Mouse (Mus musculus): ENCODE measurements at regions not wholly inside any gene's neighbourhood (a gene's known extent, or its start where the extent isn't known, plus 50 kb on each side); places are given as distances from the start of the nearest gene placed in this dataset.
"Not testable (repeated sequence)": the region's sequence is repeated elsewhere in the genome, so short reads cannot be mapped to it uniquely, and the experiment has no call there.

DNA sequence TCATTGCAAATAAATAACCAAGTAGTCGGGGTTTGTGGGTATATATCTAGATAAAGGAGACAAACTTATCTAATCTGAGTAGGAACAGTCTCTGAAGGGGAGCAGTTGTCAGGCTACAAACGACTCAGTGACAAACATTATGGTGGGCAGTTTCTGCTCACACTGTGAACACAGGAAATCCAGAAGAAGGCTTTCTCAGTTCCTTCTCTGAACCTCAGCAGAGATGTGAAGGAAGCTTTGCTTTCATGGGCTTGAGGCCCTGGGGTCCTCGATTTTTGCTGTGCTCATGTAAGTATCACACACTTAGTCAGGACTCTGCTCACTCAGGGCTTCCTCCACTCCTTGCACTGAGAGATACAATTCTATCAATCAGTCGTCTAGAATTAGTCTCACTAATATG is 994.7 kb upstream of the Foxg1 start:
- in situ Hi-C loops (cut with MboI, MseI), result no loop called here

GRCm38 (mm10) chr12:48388192-48388812 is 994.2 kb upstream of the Foxg1 start:
- in situ Hi-C loops (cut with MboI, MseI), result no loop called here

DNA sequence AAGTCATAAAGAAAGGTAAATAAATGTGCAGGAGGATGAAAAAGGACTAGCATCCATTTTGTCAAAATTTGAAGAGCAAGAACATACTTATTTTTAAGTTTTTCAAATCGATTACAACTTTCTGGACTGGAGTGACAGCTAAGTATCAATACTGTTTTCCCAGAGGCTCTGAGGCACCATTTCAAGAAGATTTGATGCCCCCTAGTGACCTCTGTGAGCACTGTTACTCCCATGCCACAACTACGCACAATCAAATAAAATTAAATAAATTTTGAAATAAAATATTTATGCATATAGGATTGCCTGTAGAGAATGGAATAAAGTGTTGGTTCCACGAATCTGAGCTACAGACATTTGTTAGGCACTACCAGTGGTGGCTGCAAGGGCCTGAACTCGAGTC is 991.5 kb upstream of the Foxg1 start:
- in situ Hi-C loops (cut with MboI, MseI), result no loop called here

- in situ Hi-C loops (cut with MboI, MseI), result no loop called here
Observed at GRCm38 (mm10) chr12:48439333-48440046, 943.0 kb upstream of the Foxg1 start.

DNA sequence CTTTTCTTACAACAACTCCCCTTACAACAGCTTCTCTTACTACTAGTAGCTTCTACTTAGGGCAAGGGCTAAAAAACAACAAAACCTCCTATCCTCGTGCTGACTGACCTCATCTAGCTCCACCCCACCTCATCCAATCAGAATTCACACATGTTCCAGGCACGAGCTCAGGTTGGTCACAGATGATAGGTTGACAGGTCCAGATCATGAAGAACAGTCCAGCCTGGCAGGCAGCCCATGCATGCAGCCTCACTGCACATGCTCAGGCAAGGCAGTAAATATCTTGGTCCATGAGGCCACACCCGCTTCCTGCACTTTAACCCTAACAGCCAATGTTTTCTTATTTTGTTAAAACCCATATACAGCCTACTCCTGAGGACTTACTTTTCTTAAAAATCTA is 933.7 kb upstream of the Foxg1 start:
- in situ Hi-C loops (cut with MboI, MseI), result not testable (repeated sequence)

- in situ Hi-C loops (cut with MboI, MseI), result no loop called here
Observed at GRCm38 (mm10) chr12:48462392-48462791, 920.1 kb upstream of the Foxg1 start.

GRCm38 (mm10) chr12:48500735-48501134 is 881.7 kb upstream of the Foxg1 start:
- in situ Hi-C loops (cut with MboI, MseI), result no loop called here

GRCm38 (mm10) chr12:48511594-48511993 is 870.9 kb upstream of the Foxg1 start:
- in situ Hi-C loops (cut with MboI, MseI), result no loop called here

DNA sequence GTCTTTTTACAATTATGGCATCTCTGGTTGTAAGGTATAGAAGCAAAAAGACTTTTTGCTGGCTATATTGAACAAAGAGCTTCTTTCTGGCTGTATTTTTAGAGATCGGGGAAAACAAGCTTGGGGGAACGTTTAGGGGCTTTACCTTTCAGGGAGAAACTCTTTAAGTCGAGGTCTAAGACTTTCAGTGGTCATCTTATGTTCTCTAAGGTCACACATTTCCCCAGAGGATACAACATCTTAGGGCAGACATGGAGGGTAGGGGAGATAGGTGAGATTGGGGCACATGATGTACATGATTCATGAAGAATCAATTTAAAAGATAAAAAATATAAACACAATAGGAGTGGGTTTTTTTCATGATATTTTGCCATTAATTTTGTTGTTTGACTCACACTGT is 870.2 kb upstream of the Foxg1 start:
- in situ Hi-C loops (cut with MboI, MseI), result no loop called here

DNA sequence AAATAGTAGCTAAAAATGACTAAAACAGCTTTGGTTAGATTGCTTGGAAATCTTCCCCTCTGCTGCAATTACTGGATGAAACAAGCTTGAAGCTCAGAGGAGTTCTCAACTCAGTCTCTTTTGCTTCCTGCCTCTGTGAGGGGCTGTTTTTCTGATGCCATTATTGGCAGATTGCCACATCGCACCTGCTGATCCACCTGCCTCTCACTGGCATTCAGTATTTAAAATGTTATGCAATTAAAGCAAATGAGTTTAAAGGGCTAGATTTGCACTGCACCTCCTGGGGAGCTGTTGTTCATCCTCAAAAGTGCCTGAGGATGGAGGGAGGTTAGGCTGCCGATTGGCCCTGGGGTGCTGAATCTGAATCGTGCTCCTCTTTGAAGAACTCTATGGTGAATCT is 860.5 kb upstream of the Foxg1 start:
- in situ Hi-C loops (cut with MboI, MseI), result no loop called here

- in situ Hi-C loops (cut with MboI, MseI), result not testable (repeated sequence)
Observed at GRCm38 (mm10) chr12:48559690-48560089, 822.8 kb upstream of the Foxg1 start.

- in situ Hi-C loops (cut with MboI, MseI), result no loop called here
Observed at GRCm38 (mm10) chr12:48604401-48605197, 777.9 kb upstream of the Foxg1 start.

DNA sequence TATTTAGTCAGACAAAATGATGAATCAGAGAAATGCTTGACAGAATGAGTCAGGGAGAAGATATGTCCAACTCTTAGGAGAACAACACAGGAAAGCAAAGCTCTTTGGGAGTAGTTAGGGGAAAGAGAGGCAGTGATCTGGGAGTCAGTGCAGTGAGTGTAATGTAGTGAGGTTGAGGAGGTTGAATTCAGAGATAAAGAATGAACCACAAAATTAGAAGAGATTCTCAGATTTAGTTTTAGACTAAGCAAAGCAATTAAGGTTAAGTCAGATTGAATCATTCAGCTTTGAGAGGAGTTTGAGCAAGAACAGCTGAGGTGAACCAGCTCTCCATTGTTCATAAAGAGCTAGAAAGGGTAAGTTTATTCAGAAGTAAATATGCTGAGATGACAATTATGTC is 777.0 kb upstream of the Foxg1 start:
- in situ Hi-C loops (cut with MboI, MseI), result no loop called here

DNA sequence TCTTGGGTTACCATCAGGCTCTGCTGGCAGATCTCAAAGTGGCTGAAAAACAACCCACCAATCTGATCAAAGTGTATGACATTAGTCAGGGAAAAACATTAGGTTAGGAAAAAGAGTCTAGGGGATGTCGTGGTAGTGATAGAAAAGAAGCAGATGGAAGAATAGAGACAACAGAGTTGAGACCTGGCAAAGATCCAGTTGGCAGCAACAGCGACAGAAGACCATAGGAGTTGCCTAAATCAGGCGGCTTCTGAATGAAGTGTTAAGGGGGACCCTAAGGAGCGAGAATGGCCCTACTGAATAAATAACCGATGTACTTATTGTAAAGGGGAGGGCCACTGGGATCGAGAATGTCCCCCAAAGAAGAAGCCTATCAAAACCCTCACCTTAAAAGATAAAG is 773.1 kb upstream of the Foxg1 start:
- in situ Hi-C loops (cut with MboI, MseI), result no loop called here

GRCm38 (mm10) chr12:48612066-48612465 is 770.4 kb upstream of the Foxg1 start:
- in situ Hi-C loops (cut with MboI, MseI), result no loop called here

DNA sequence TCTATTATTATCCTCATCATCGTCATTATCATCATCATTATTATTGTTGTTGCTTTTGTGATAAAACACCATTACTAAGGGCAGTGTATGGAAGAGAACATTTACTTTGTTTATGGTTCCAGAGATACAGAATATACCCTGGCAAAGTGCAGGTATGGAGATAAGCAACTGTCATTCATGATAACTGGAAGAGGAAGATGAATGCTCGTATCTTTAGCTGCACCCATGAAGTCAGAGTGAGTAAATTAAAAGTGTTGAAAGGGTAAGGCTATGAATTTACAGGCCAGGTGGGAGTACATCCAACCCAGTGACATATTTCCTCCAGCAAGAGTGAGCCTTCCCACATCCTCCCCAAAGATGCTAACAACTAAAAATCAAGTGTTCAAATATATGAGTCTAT is 766.1 kb upstream of the Foxg1 start:
- in situ Hi-C loops (cut with MboI, MseI), result no loop called here

DNA sequence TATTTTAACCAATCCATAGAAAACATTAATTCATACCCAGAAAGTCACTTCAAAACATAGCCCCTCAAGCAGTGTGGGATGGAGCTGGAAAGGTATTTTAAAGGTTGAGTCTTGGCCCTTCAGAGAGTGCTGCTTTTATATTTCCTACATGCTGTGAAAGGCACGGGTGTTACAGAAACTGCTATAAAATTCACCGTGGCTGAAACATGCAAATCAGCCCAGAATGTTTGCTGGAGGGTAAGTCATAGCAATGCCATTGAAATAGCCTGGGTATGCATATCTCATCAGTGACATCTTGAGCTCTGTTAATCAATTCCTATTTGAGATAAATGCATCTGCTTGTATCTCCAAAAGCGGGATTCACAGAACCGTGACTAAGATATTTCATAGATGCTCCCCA is 748.9 kb upstream of the Foxg1 start:
- in situ Hi-C loops (cut with MboI, MseI), result no loop called here

GRCm38 (mm10) chr12:48634671-48635241 is 747.7 kb upstream of the Foxg1 start:
- in situ Hi-C loops (cut with MboI, MseI), result no loop called here

- in situ Hi-C loops (cut with MboI, MseI), result no loop called here
Observed at GRCm38 (mm10) chr12:48641974-48642373, 740.5 kb upstream of the Foxg1 start.

DNA sequence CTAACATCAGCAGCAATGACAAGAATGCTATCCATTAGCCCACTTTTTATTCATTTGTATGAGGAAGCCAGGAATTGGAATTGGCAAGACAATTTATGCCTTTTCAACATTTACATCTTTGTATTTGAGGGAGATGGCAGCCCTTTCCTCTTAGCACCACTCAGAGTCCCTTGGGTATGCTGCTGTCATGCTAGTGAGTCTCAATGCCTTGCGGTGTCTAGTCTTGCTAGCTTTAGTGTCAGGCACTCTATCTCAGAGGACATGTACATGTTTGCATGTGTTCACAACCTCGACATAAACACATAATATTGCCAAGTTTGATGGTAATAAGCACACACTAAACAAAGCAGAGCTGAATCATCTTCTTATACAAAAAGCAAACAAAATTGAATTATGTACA is 737.3 kb upstream of the Foxg1 start:
- in situ Hi-C loops (cut with MboI, MseI), result no loop called here

- in situ Hi-C loops (cut with MboI, MseI), result no loop called here
Observed at GRCm38 (mm10) chr12:48645910-48646309, 736.5 kb upstream of the Foxg1 start.

DNA sequence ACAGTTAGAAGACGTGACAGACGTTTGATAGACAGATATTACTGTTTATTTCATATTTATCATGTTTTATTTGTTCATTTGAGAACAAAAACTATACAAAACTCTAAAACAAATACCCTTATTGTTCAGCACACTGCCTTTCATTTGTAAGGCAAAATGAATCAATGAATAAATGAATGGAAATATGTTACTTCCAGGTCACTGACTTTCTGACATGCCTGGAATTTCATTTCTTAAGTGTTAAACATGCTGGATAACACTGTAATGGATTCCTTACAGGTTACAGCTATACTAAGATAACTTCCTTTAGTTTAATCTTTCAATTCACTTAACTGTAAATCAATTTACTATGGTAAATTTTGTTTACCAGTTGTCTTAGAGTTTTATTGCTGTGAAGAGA is 707.3 kb upstream of the Foxg1 start:
- in situ Hi-C loops (cut with MboI, MseI), result no loop called here
